Mouse (Mus musculus) hindbrain, embryonic 10.5 days (tissue): ENCODE measurements around the gene Proser2. TPM values are rescaled to one million over a fixed set of nuclear protein-coding genes. Genes with fewer than 3 reads are reported as not detected.
A peak's percentile ranks its signal among the peaks of the same experiment; 100 is the strongest.

ENCODE experiments used
- DNase-seq: peaks from one replicate; pipeline ENCODE4 v3.0.0-alpha.2; 2017; ENCODE audit warnings: low spot score
- H3K27ac ChIP-seq: fragments of 300-500 bp; sonication (generic); 2 replicates; pipeline ENCODE4 v1.5.1; 2016; ENCODE audit warnings: mild to moderate bottlenecking, moderate library complexity
- H3K27me3 ChIP-seq: fragments of 300-500 bp; sonication (generic); 2 replicates; pipeline ENCODE4 v1.6.1; 2016; ENCODE audit warnings: mild to moderate bottlenecking; ENCODE audit not compliant: poor library complexity, insufficient read depth, severe bottlenecking
- H3K36me3 ChIP-seq: fragments of 300-500 bp; sonication (generic); 2 replicates; pipeline ENCODE4 v1.6.1; 2016; ENCODE audit warnings: mild to moderate bottlenecking, moderate library complexity
- H3K4me1 ChIP-seq: fragments of 300-500 bp; sonication (generic); replicated peaks from 2 replicates; pipeline ENCODE4 v1.6.1; 2016; ENCODE audit warnings: mild to moderate bottlenecking
- H3K4me3 ChIP-seq: fragments of 300-500 bp; sonication (generic); 2 replicates; pipeline ENCODE4 v1.5.1; 2016; ENCODE audit warnings: mild to moderate bottlenecking, moderate library complexity
- H3K9me3 ChIP-seq: fragments of 300-500 bp; sonication (generic); 2 replicates; pipeline ENCODE4 v1.6.1; 2016; ENCODE audit warnings: mild to moderate bottlenecking, moderate library complexity
- WGBS: fragments of 180-500 bp; shearing (Covaris S2); methylation state at CpG from one replicate; pipeline ENCODE4 v1.1.7; 2016; 5-methylcytosine and 5-hydroxymethylcytosine counted together
- polyA plus RNA-seq: library from polyadenylated mRNA; unstranded; fragments of >200 nt; fragmentation: Nextera tagmentation; extraction: Ambion mirVana; gene quantifications from 2 replicates; pipeline ENCODE4 v1.2.1, GENCODE M21; 2016

Proser2 gene
- polyA plus RNA-seq, 1 experiment from 2014 or later, result 3.4 TPM

GRCm38 (mm10) chr2:6081108-6081507, 48.9 kb downstream of the Proser2 start:
- Histone ChIP-seq H3K4me3 (no peak overlapping the region), H3K9me3 (no peaks in the 10 kb centered on the region), H3K4me1 (peaks cover 8% of the 10 kb centered on the region; the same call in 1 of the 2 replicates), H3K27ac (no peak overlapping the region), H3K36me3 (no peaks in the 10 kb centered on the region), H3K27me3 (no peaks in the 10 kb centered on the region)
- no peak for DNase-seq
- 69% methylated on average over 8 of the region's 8 CpGs for WGBS

- no peaks in the 10 kb centered on the region for H3K36me3 ChIP-seq
- H3K4me1 ChIP-seq, result peaks cover 9% of the 10 kb centered on the region
- 86% methylated on average over 1 of the region's 1 CpGs for WGBS
- H3K9me3 ChIP-seq, result no peaks in the 10 kb centered on the region
- no peak overlapping the region for H3K4me3 ChIP-seq
- H3K27ac ChIP-seq, result no peak overlapping the region
- no peaks in the 10 kb centered on the region for H3K27me3 ChIP-seq
- DNase-seq, result no peak
Observed at GRCm38 (mm10) chr2:6080037-6080436, 50.0 kb downstream of the Proser2 start.

GRCm38 (mm10) chr2:6075530-6075896, 54.5 kb downstream of the Proser2 start:
- H3K36me3 ChIP-seq, result no peaks in the 10 kb centered on the region
- WGBS, result 78% methylated on average over 1 of the region's 1 CpGs
- no peaks in the 10 kb centered on the region for H3K9me3 ChIP-seq
- no peak overlapping the region for H3K4me3 ChIP-seq
- no peaks in the 10 kb centered on the region for H3K27me3 ChIP-seq
- H3K27ac ChIP-seq, result no peak overlapping the region
- peaks cover 22% of the 10 kb centered on the region for H3K4me1 ChIP-seq
- no peak for DNase-seq

GRCm38 (mm10) chr2:6074891-6075529, 55.0 kb downstream of the Proser2 start:
- DNase-seq, result peak; percentile 44
- Histone ChIP-seq H3K9me3 (no peaks in the 10 kb centered on the region), H3K36me3 (no peaks in the 10 kb centered on the region), H3K4me3 (no peak overlapping the region), H3K27ac (no peak overlapping the region), H3K27me3 (no peaks in the 10 kb centered on the region), H3K4me1 (peaks cover 22% of the 10 kb centered on the region)
- 74% methylated on average over 10 of the region's 10 CpGs for WGBS

- no peak overlapping the region for H3K4me3 ChIP-seq
- H3K36me3 ChIP-seq, result no peaks in the 10 kb centered on the region
- WGBS, result 79% methylated on average over 7 of the region's 7 CpGs
Observed at GRCm38 (mm10) chr2:6072685-6073260, 57.2 kb downstream of the Proser2 start.

GRCm38 (mm10) chr2:6071598-6072440, 58.2 kb downstream of the Proser2 start:
- H3K4me3 ChIP-seq, result no peak overlapping the region
- no peaks in the 10 kb centered on the region for H3K9me3 ChIP-seq
- H3K27ac ChIP-seq, result no peak overlapping the region
- no peaks in the 10 kb centered on the region for H3K27me3 ChIP-seq
- peaks cover 18% of the 10 kb centered on the region for H3K4me1 ChIP-seq
- 54% methylated on average over 11 of the region's 11 CpGs for WGBS
- H3K36me3 ChIP-seq, result no peaks in the 10 kb centered on the region
- no peak for DNase-seq

More at GRCm38 (mm10) chr2:6072685-6073260, 57.2 kb downstream of the Proser2 start:
- H3K4me1 ChIP-seq, result peaks cover 20% of the 10 kb centered on the region
- no peaks in the 10 kb centered on the region for H3K27me3 ChIP-seq
- no peak overlapping the region for H3K27ac ChIP-seq
- no peaks in the 10 kb centered on the region for H3K9me3 ChIP-seq
- no peak for DNase-seq

GRCm38 (mm10) chr2:6070925-6071324, 59.1 kb downstream of the Proser2 start:
- DNase-seq, result no peak
- H3K27me3 ChIP-seq, result no peaks in the 10 kb centered on the region
- whole genome bisulfite sequencing, result 47% methylated on average over 11 of the region's 11 CpGs
- H3K36me3 ChIP-seq, result no peaks in the 10 kb centered on the region
- peaks cover 18% of the 10 kb centered on the region for H3K4me1 ChIP-seq
- no peak overlapping the region for H3K27ac ChIP-seq
- no peaks in the 10 kb centered on the region for H3K9me3 ChIP-seq
- H3K4me3 ChIP-seq, result no peak overlapping the region

GRCm38 (mm10) chr2:6067341-6067740, 62.7 kb downstream of the Proser2 start:
- Histone ChIP-seq H3K4me3 (no peak overlapping the region), H3K9me3 (no peaks in the 10 kb centered on the region), H3K27me3 (no peaks in the 10 kb centered on the region), H3K4me1 (peaks cover 11% of the 10 kb centered on the region; the same call in 1 of the 2 replicates), H3K27ac (no peak overlapping the region), H3K36me3 (no peaks in the 10 kb centered on the region)
- DNase-seq, result no peak
- WGBS, result 90% methylated on average over 6 of the region's 6 CpGs

GRCm38 (mm10) chr2:6060071-6060804, 69.8 kb downstream of the Proser2 start:
- Histone ChIP-seq H3K4me3 (no peak overlapping the region), H3K9me3 (no peaks in the 10 kb centered on the region), H3K36me3 (peaks cover 21% of the 10 kb centered on the region), H3K27me3 (no peaks in the 10 kb centered on the region), H3K27ac (no peak overlapping the region), H3K4me1 (no peaks in the 10 kb centered on the region)
- DNase-seq, result no peak
- 76% methylated on average over 10 of the region's 10 CpGs for WGBS

GRCm38 (mm10) chr2:6059291-6059690, 70.7 kb downstream of the Proser2 start:
- H3K9me3 ChIP-seq, result no peaks in the 10 kb centered on the region
- H3K27me3 ChIP-seq, result no peaks in the 10 kb centered on the region
- H3K36me3 ChIP-seq, result peaks cover 31% of the 10 kb centered on the region
- H3K4me3 ChIP-seq, result no peak overlapping the region
- no peak for DNase-seq
- 89% methylated on average over 2 of the region's 2 CpGs for WGBS
- no peaks in the 10 kb centered on the region for H3K4me1 ChIP-seq
- no peak overlapping the region for H3K27ac ChIP-seq

- Histone ChIP-seq H3K9me3 (no peaks in the 10 kb centered on the region), H3K4me1 (no peaks in the 10 kb centered on the region), H3K27ac (no peak overlapping the region), H3K4me3 (no peak overlapping the region), H3K36me3 (peaks cover 50% of the 10 kb centered on the region), H3K27me3 (no peaks in the 10 kb centered on the region)
- no peak for DNase-seq
- WGBS, result 91% methylated on average over 3 of the region's 3 CpGs
Observed at GRCm38 (mm10) chr2:6056518-6056917, 73.5 kb downstream of the Proser2 start.

GRCm38 (mm10) chr2:6055466-6055865, 74.5 kb downstream of the Proser2 start:
- WGBS, result 86% methylated on average over 11 of the region's 11 CpGs
- no peak overlapping the region for H3K4me3 ChIP-seq
- H3K27me3 ChIP-seq, result no peaks in the 10 kb centered on the region
- no peak overlapping the region for H3K27ac ChIP-seq
- no peaks in the 10 kb centered on the region for H3K4me1 ChIP-seq
- no peak for DNase-seq
- H3K9me3 ChIP-seq, result no peaks in the 10 kb centered on the region
- peaks cover 61% of the 10 kb centered on the region for H3K36me3 ChIP-seq
